Mouse (Mus musculus): ENCODE measurements around the gene 9630041A04Rik. TPM values are rescaled to one million over a fixed set of nuclear protein-coding genes. Genes with fewer than 3 reads are reported as not detected.

Gene 9630041A04Rik
- polyA plus RNA-seq, 1 experiment from 2014 or later: not detected

DNA sequence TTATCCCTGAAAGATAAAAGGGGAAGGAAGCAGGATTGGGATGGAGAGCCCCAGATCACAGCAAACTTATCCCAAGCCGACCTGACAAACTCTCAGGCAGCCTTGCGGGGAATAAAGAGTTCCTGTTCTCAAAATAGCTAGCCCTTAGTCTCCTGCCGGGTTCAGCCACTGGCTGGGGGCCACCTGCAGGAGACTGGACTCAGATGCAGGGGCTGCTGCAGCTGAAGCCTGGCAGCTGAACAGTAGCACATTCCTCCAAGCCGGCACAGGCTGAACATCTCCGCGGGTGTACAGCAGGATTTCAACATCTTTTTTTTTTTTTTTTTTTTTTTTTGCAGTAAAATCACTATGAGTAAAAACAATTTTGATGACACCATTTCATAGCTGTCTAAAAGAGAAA lies 110.2 kb downstream of the 9630041A04Rik start:
- 40% methylated on average over 6 of the region's 6 CpGs for WGBS

DNA sequence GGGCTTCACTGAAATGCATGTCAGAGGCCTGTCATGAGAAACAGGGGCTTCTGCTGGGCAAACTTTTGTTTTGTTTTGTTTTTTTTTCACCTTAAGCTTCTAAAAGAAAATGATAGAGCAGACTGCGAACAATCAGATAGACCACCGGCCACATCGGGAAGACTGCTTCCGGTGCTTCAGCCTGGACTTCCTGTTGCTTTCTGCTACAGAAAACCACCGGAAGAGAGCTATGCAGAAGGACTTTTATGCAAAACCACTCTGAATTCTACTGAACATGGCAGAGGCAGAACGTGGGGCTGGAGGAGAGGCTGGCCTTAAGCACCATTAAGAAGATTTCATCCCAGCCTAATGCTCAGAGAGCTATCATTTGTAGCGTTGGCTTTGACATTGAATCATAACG lies 110.7 kb downstream of the 9630041A04Rik start:
- Histone ChIP-seq H3K36me3 (ENCODE audit: control insufficient read depth, insufficient read depth, low read length) (no peaks in the 10 kb centered on the region), H3K4me2 (replicated peaks; ENCODE audit: low read depth, low read length) (no peak overlapping the region), H3K27ac (ENCODE audit: low read depth, low read length) (no peak overlapping the region), H3K9ac (ENCODE audit: low read depth, low read length) (no peak overlapping the region), H3K9me3 (ENCODE audit: control insufficient read depth, low read length) (no peaks in the 10 kb centered on the region), H3K4me1 (ENCODE audit: control insufficient read depth, insufficient read depth, low read length) (no peaks in the 10 kb centered on the region), H3K27me3 (ENCODE audit: control insufficient read depth, insufficient read depth, low read length) (no peaks in the 10 kb centered on the region), H3K4me3 (ENCODE audit: low read length) (no peak overlapping the region)
- 79% methylated on average over 8 of the region's 8 CpGs for WGBS
- no peak for ATAC-seq (ENCODE audit: low FRiP score, low TSS enrichment)

More for the DNA sequence above, 110.2 kb downstream of the 9630041A04Rik start:
- H3K36me3 ChIP-seq (ENCODE audit: control insufficient read depth, insufficient read depth, low read length): no peaks in the 10 kb centered on the region
- H3K4me1 ChIP-seq (ENCODE audit: control insufficient read depth, insufficient read depth, low read length): no peaks in the 10 kb centered on the region
- no peak overlapping the region for H3K4me3 ChIP-seq (ENCODE audit: low read length)
- no peaks in the 10 kb centered on the region for H3K27me3 ChIP-seq (ENCODE audit: control insufficient read depth, insufficient read depth, low read length)
- ATAC-seq (ENCODE audit: low FRiP score, low TSS enrichment): no peak
- H3K27ac ChIP-seq (ENCODE audit: low read depth, low read length): no peak overlapping the region
- H3K9me3 ChIP-seq (ENCODE audit: control insufficient read depth, low read length): no peaks in the 10 kb centered on the region
- H3K4me2 ChIP-seq (replicated peaks; ENCODE audit: low read depth, low read length): no peak overlapping the region
- no peak overlapping the region for H3K9ac ChIP-seq (ENCODE audit: low read depth, low read length)

DNA sequence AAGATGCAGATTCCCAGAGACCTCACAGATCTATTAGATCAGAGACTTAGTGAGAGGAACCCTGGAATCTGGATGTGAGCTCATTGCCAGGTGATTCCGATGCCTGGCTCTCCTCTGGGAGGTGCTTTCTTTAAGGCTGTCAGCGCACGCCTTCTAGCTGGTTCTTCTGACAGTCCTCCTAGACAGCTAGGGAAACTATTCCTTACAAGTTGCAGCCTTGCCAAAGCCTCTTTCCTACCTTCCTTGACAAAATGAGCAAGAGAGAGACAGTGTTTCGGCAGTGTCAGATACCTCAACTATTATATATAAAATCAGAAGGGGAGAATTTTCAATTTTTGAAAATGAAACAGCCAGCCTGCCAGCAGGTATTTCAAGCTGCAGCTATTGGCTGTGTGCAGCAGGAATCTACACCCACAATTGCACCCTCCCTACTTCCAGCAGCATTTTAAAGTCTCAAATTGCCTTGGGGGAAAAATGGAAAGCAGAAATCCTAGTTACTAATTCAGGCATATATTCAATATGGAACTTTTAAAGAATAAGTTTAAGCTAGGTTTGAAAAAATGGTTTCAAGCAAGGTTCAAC lies 115.3 kb downstream of the 9630041A04Rik start:
- Histone ChIP-seq H3K4me3 (ENCODE audit: low read length) (no peak overlapping the region), H3K36me3 (ENCODE audit: control insufficient read depth, insufficient read depth, low read length) (no peaks in the 10 kb centered on the region), H3K27me3 (ENCODE audit: control insufficient read depth, insufficient read depth, low read length) (no peaks in the 10 kb centered on the region), H3K27ac (ENCODE audit: low read depth, low read length) (no peak overlapping the region), H3K9me3 (ENCODE audit: control insufficient read depth, low read length) (no peaks in the 10 kb centered on the region), H3K9ac (ENCODE audit: low read depth, low read length) (no peak overlapping the region), H3K4me1 (ENCODE audit: control insufficient read depth, insufficient read depth, low read length) (no peaks in the 10 kb centered on the region), H3K4me2 (replicated peaks; ENCODE audit: low read depth, low read length) (no peak overlapping the region)
- ATAC-seq (ENCODE audit: low FRiP score, low TSS enrichment): no peak
- WGBS: 89% methylated on average over 4 of the region's 4 CpGs

DNA sequence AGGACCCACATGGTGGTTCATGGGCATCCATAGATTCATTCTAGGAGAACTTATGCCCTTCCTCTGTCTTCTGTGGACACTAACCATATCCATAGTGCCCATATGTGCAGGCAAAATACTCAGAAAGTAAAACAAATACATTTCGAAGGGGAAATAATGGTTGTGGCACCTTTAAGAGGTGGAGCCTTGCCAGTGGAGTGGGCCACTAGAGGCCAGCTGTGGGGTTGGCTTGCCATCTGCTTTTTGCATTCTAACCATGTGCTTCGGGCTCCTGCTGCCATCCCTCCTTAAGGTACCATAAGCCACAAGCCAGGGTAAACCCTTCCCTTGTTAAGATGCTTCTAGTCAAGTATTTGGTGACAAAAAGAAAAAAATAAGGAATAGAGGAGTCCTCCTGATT lies 119.5 kb downstream of the 9630041A04Rik start:
- Histone ChIP-seq H3K9me3 (ENCODE audit: control insufficient read depth, low read length) (no peaks in the 10 kb centered on the region), H3K36me3 (ENCODE audit: control insufficient read depth, insufficient read depth, low read length) (no peaks in the 10 kb centered on the region), H3K9ac (ENCODE audit: low read depth, low read length) (no peak overlapping the region), H3K27me3 (ENCODE audit: control insufficient read depth, insufficient read depth, low read length) (no peaks in the 10 kb centered on the region), H3K4me1 (ENCODE audit: control insufficient read depth, insufficient read depth, low read length) (no peaks in the 10 kb centered on the region), H3K27ac (ENCODE audit: low read depth, low read length) (no peak overlapping the region), H3K4me2 (replicated peaks; ENCODE audit: low read depth, low read length) (no peak overlapping the region), H3K4me3 (ENCODE audit: low read length) (no peak overlapping the region)
- ATAC-seq (ENCODE audit: low FRiP score, low TSS enrichment): no peak
- 89% methylated on average over 2 of the region's 2 CpGs for whole genome bisulfite sequencing

DNA sequence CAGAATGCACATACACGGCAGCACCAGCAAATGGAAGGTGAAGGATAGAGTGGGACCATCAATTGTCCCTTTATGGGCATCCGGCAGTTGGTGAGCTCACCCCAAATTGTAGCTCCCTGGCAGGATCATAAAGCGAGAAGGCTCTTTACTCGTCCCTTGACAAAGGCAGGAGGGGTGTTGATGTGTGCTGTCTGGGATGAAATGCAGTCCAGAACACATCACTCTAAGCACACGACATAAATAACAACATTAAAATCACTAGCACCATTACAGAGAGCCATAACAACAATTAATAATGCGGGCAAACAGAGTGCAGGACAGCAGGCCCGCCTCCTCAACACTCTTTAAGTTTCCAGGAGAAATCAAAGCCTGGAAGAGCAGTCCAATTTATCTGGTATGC lies 120.7 kb downstream of the 9630041A04Rik start:
- ATAC-seq (ENCODE audit: low FRiP score, low TSS enrichment): no peak

DNA sequence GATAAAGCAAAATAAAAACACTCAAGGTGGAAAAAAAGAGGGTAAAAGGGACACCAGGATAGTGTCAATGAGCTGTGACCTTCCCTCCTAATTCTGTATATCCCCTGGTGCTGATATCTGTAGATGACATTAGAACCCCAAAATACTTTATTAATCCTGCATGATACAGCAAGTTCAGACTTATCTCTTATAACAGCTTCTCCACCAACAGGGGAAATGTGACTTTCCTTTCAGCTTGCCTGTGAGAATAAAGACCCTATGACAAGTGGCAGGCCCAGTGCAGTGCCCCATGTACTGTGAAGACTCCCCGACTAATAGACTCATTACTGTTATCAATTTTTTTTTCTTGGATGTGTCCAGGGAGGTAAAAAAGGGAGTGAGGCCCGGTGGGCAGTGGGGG lies 125.3 kb downstream of the 9630041A04Rik start:
- Histone ChIP-seq H3K27ac (ENCODE audit: low read depth, low read length) (no peak overlapping the region), H3K27me3 (ENCODE audit: control insufficient read depth, insufficient read depth, low read length) (no peaks in the 10 kb centered on the region), H3K9me3 (ENCODE audit: control insufficient read depth, low read length) (no peaks in the 10 kb centered on the region), H3K4me3 (ENCODE audit: low read length) (no peak overlapping the region), H3K36me3 (ENCODE audit: control insufficient read depth, insufficient read depth, low read length) (no peaks in the 10 kb centered on the region), H3K9ac (ENCODE audit: low read depth, low read length) (no peak overlapping the region), H3K4me2 (replicated peaks; ENCODE audit: low read depth, low read length) (no peak overlapping the region), H3K4me1 (ENCODE audit: control insufficient read depth, insufficient read depth, low read length) (no peaks in the 10 kb centered on the region)
- no peak for ATAC-seq (ENCODE audit: low FRiP score, low TSS enrichment)
- 87% methylated on average over 2 of the region's 2 CpGs for WGBS

More for the DNA sequence above, 120.7 kb downstream of the 9630041A04Rik start:
- H3K36me3 ChIP-seq (ENCODE audit: control insufficient read depth, insufficient read depth, low read length): no peaks in the 10 kb centered on the region
- H3K27ac ChIP-seq (ENCODE audit: low read depth, low read length): no peak overlapping the region
- no peaks in the 10 kb centered on the region for H3K4me1 ChIP-seq (ENCODE audit: control insufficient read depth, insufficient read depth, low read length)
- 43% methylated on average over 7 of the region's 7 CpGs for WGBS
- H3K4me3 ChIP-seq (ENCODE audit: low read length): no peak overlapping the region
- no peak overlapping the region for H3K4me2 ChIP-seq (replicated peaks; ENCODE audit: low read depth, low read length)
- H3K9ac ChIP-seq (ENCODE audit: low read depth, low read length): no peak overlapping the region
- H3K27me3 ChIP-seq (ENCODE audit: control insufficient read depth, insufficient read depth, low read length): no peaks in the 10 kb centered on the region
- no peaks in the 10 kb centered on the region for H3K9me3 ChIP-seq (ENCODE audit: control insufficient read depth, low read length)

DNA sequence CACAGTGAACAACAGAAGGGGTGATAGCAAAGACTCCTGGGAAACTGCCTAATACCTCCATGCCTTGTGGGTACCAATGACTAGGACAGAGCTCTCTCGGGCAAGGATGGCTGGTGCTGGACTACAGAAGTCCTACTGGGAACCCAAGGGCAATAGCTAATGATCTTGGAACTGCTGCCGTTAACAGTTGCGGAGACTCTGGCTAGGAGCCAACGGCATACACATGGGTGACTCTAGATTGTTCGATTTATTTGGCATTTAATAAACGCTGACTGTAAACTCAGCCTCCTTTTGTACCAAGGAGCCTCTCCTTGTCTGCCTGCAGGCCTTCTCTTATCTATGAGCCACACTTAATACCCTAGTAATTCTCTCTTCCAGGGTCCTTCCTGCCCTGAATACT lies 128.4 kb downstream of the 9630041A04Rik start:
- no peaks in the 10 kb centered on the region for H3K4me1 ChIP-seq (ENCODE audit: control insufficient read depth, insufficient read depth, low read length)
- no peaks in the 10 kb centered on the region for H3K36me3 ChIP-seq (ENCODE audit: control insufficient read depth, insufficient read depth, low read length)
- no peak overlapping the region for H3K4me3 ChIP-seq (ENCODE audit: low read length)
- no peaks in the 10 kb centered on the region for H3K27me3 ChIP-seq (ENCODE audit: control insufficient read depth, insufficient read depth, low read length)
- no peaks in the 10 kb centered on the region for H3K9me3 ChIP-seq (ENCODE audit: control insufficient read depth, low read length)
- WGBS: 83% methylated on average over 6 of the region's 6 CpGs
- no peak overlapping the region for H3K27ac ChIP-seq (ENCODE audit: low read depth, low read length)
- ATAC-seq (ENCODE audit: low FRiP score, low TSS enrichment): no peak
- no peak overlapping the region for H3K4me2 ChIP-seq (replicated peaks; ENCODE audit: low read depth, low read length)
- H3K9ac ChIP-seq (ENCODE audit: low read depth, low read length): no peak overlapping the region

DNA sequence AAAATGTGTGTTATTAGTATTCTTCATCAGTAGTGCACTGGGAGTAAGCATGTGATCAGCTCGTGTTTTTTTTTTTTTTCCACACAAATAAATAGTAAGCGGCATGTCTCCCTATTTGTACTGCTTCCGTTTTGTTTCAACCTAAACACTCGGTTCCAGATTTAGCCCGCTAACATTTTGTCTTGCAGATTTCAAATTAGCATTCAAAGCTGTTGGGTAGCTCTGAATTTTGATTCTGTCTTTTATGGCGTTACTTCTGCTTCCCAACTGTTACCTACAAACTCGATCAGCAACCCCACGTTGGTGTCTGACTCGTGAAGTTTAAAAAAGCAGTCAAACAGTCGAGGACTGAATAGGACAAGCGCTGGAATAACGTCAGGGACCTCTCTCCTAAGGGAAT lies 129.2 kb downstream of the 9630041A04Rik start:
- 86% methylated on average over 12 of the region's 12 CpGs for WGBS
- no peak for ATAC-seq (ENCODE audit: low FRiP score, low TSS enrichment)
- Histone ChIP-seq H3K4me1 (ENCODE audit: control insufficient read depth, insufficient read depth, low read length) (no peaks in the 10 kb centered on the region), H3K9ac (ENCODE audit: low read depth, low read length) (no peak overlapping the region), H3K9me3 (ENCODE audit: control insufficient read depth, low read length) (no peaks in the 10 kb centered on the region), H3K27me3 (ENCODE audit: control insufficient read depth, insufficient read depth, low read length) (no peaks in the 10 kb centered on the region), H3K36me3 (ENCODE audit: control insufficient read depth, insufficient read depth, low read length) (no peaks in the 10 kb centered on the region), H3K27ac (ENCODE audit: low read depth, low read length) (no peak overlapping the region), H3K4me2 (replicated peaks; ENCODE audit: low read depth, low read length) (no peak overlapping the region), H3K4me3 (ENCODE audit: low read length) (no peak overlapping the region)

Data from kidney, embryonic 14.5 days (tissue).